Mouse (Mus musculus) inflammation-experienced regulatory T-cells, adult 6 months (primary cell): ENCODE data around the gene Olfr1000. TPM values are rescaled to one million over a fixed set of nuclear protein-coding genes. Genes with fewer than 3 reads are reported as not detected.
"Not testable (repeated sequence)": the region's sequence is repeated elsewhere in the genome, so short reads cannot be mapped to it uniquely, and the experiment has no call there.

Source experiments
- ATAC-seq: one replicate; pipeline ENCODE4 v1.8.0; 2017
- polyA plus RNA-seq, 3 experiments: library from polyadenylated mRNA; unstranded; fragments of 100-300 nt; shearing (Covaris generic); gene quantifications; one replicate each; pipeline ENCODE4 v1.2.1; 2017

Gene Olfr1000
- not detected for polyA plus RNA-seq

- no peak for ATAC-seq
Measured at GRCm38 (mm10) chr2:85611803-85612202, at the start of gene Olfr1000. Gene Olfr1000 (minus strand): TSS chr2:85611903.

GRCm38 (mm10) chr2:85650604-85651003 lies 38.9 kb upstream of the Olfr1000 start, which contains the start of gene Olfr1002:
Gene Olfr1002 (minus strand): TSS chr2:85650704.
- ATAC-seq, result no peak

- not testable (repeated sequence) for ATAC-seq
Measured at GRCm38 (mm10) chr2:85588648-85589047, 23.1 kb downstream of the Olfr1000 start, which contains the start of gene Olfr998. Gene Olfr998 (plus strand): TSS chr2:85588948.

- ATAC-seq, result no peak
Measured at GRCm38 (mm10) chr2:85578915-85579314, 32.8 kb downstream of the Olfr1000 start, which contains the start of gene Olfr996. Gene Olfr996 (plus strand): TSS chr2:85579215.

- ATAC-seq, result no peak
Measured at GRCm38 (mm10) chr2:85561187-85561586, 50.5 kb downstream of the Olfr1000 start.

GRCm38 (mm10) chr2:85560226-85560625 lies 51.5 kb downstream of the Olfr1000 start:
- ATAC-seq, result no peak

Other genes with a start within 250 kb of the Olfr1000 start
- gene Olfr988, start 248.7 kb downstream of the Olfr1000 start, polyA plus RNA-seq, result not detected
- not detected for gene Olfr992, start 202.4 kb downstream of the Olfr1000 start, polyA plus RNA-seq
- gene Olfr993, start 197.0 kb downstream of the Olfr1000 start, polyA plus RNA-seq, result not detected
- gene Olfr994, start 175.5 kb downstream of the Olfr1000 start, polyA plus RNA-seq, result not detected
- not detected for gene Olfr995, start 168.3 kb downstream of the Olfr1000 start, polyA plus RNA-seq
- gene 4833423E24Rik, start 92.9 kb downstream of the Olfr1000 start, polyA plus RNA-seq, result not detected
- not detected for gene Olfr996, start 32.7 kb downstream of the Olfr1000 start, polyA plus RNA-seq
- gene Olfr998, start 23.0 kb downstream of the Olfr1000 start, polyA plus RNA-seq, result not detected
- not detected for gene Olfr1002, start 38.8 kb upstream of the Olfr1000 start, polyA plus RNA-seq
- not detected for gene Olfr154, start 52.6 kb upstream of the Olfr1000 start, polyA plus RNA-seq
- gene Olfr1006, start 66.9 kb upstream of the Olfr1000 start, polyA plus RNA-seq, result not detected
- not detected for gene Olfr1008, start 77.5 kb upstream of the Olfr1000 start, polyA plus RNA-seq
- gene Olfr1009, start 103.5 kb upstream of the Olfr1000 start, polyA plus RNA-seq, result not detected
- not detected for gene Olfr1012, start 150.9 kb upstream of the Olfr1000 start, polyA plus RNA-seq
- not detected for gene Olfr1013, start 155.2 kb upstream of the Olfr1000 start, polyA plus RNA-seq
- gene Olfr1014, start 160.8 kb upstream of the Olfr1000 start, polyA plus RNA-seq, result not detected
- gene Olfr1015, start 170.1 kb upstream of the Olfr1000 start, polyA plus RNA-seq, result not detected
- not detected for gene Olfr1016, start 190.6 kb upstream of the Olfr1000 start, polyA plus RNA-seq
- not detected for gene Olfr1018, start 206.6 kb upstream of the Olfr1000 start, polyA plus RNA-seq
- not detected for gene Olfr1019, start 233.6 kb upstream of the Olfr1000 start, polyA plus RNA-seq
- gene Olfr1020, start 235.1 kb upstream of the Olfr1000 start, polyA plus RNA-seq, result not detected